Mouse (Mus musculus): ENCODE measurements around the gene Pdzd2. TPM values are rescaled to one million over a fixed set of nuclear protein-coding genes. Genes with fewer than 3 reads are reported as not detected.

Gene Pdzd2
- polyA plus RNA-seq, 1 experiment = 17.6 TPM

DNA sequence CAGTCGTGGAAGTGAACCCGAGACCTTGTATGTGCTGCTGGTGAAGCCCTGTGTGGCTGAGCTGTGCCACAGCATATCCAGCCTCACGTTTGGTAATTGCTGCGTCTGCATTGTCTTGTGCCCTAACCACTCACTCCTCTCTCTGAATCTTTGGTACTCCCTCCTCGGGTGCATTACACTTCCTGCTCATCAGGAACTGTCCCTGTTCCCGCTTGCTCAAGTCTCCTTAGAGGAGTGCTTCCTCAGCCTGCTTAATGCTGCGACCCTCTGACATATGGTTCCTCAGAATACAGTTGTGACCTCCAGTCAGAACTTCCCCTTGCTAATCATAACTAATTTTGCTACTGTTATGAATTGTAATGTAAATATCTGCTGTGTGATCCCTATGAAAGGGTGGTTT is 383.8 kb downstream of the Pdzd2 start:
- no peak for DNase-seq (ENCODE audit: low read depth)

DNA sequence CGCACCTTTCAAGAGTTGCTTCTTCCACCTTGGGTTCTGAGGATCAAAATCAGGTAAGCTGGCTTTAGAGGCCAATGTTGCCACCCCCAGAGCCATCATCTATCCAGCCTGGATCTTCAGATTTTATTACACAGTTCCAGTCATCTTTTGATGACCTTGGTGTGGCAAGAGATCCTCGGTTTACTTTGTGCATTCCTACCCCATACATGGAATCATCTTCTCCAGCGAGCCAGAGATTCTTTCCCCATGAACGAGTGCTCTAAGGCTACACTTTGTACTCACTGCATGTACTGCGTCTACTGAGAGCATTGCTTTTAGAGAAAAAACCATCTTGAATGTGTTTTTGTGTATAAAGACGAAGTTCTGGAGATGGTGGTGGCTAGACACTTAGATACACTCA is 384.5 kb downstream of the Pdzd2 start:
- no peak for DNase-seq (ENCODE audit: low read depth)

GRCm38 (mm10) chr15:12354281-12354810 is 385.4 kb downstream of the Pdzd2 start:
- DNase-seq (ENCODE audit: low read depth) = no peak

GRCm38 (mm10) chr15:12351470-12351869 is 388.3 kb downstream of the Pdzd2 start:
- no peak for DNase-seq (ENCODE audit: low read depth)

GRCm38 (mm10) chr15:12349840-12350239 is 389.9 kb downstream of the Pdzd2 start:
- no peak for DNase-seq (ENCODE audit: low read depth)

DNA sequence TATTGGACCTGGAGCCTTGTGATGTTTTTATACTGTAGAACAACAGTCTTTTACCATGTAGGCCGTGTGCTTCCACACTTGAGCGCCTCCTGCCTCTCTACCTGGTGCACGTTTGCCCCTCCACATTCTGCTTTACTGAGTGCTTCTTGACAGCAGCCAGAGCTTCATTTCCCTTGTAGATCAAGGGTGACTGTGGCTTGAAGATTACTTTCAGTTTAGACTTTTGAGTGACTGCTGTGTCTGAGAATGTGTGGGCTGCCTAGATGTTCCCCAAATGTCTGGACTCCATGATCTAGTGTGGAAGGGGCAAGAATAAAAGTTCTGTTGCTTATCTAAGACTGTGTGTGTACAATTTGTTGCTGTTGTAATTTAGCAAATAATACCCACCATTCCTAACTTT is 390.8 kb downstream of the Pdzd2 start:
- no peak for DNase-seq (ENCODE audit: low read depth)

DNA sequence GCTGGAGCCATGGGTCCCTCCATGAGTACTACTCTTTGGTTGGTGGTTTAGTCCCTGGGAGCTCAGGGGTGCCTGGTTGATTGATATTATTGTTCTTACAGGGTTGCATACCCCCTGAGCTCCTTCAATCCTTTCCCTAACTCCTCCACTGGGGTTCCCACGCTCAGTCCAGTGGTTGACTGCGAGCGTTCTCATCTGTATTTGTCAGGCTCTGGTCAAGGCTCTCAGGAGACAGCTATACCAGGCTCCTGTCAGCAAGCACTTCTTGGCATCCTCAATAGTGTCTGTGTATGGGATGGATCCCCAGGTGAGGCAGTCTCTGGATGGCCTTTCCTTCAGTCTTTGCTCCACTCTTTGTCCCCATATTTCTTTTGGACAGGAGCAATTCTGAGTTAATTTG is 392.8 kb downstream of the Pdzd2 start:
- DNase-seq (ENCODE audit: low read depth) = no peak

- no peak for DNase-seq (ENCODE audit: low read depth)
Measured at GRCm38 (mm10) chr15:12341401-12341758, 398.3 kb downstream of the Pdzd2 start.

GRCm38 (mm10) chr15:12340536-12341400 is 399.0 kb downstream of the Pdzd2 start:
- no peak for DNase-seq (ENCODE audit: low read depth)

DNA sequence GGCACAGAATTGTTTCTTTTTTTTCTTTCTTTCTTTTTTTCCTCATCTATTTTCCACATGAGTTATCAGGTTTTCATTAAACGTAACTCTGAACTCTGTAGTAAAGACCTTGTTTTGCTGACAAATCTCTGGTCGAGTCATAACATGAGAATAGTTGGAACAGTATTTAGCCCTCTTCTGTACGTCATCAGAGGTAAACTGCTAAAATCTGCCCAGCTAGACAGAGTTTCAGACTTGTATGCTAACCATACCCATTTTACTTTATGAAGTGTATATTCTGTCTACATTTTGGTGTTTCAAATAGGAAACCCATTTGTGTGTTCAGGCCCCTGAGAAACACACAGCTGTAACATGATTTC is 402.0 kb downstream of the Pdzd2 start:
- DNase-seq (ENCODE audit: low read depth) = no peak

GRCm38 (mm10) chr15:12337030-12337778 is 402.5 kb downstream of the Pdzd2 start:
- no peak for DNase-seq (ENCODE audit: low read depth)

DNA sequence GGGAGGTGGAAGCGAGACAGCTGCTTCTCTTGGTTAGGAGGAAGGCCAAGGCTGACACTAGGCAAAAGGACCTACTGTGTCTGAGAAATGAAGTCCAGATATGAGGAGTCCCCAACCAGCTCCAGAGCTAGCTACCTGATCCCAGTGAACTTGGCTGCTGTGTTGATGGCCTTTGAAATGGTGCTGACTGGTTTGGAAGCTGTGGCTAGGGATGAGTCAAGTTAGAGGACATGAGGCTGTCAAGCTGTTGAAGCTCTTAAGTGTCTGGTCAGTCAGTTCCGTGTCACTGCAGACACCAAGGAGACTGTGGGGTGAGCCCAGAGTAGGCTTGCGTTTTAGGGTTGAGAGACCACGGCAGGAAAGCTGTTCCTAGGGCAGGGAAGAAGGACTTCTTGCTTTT is 405.3 kb downstream of the Pdzd2 start:
- no peak for DNase-seq (ENCODE audit: low read depth)

GRCm38 (mm10) chr15:12331300-12331699 is 408.4 kb downstream of the Pdzd2 start:
- DNase-seq (ENCODE audit: low read depth) = no peak

DNA sequence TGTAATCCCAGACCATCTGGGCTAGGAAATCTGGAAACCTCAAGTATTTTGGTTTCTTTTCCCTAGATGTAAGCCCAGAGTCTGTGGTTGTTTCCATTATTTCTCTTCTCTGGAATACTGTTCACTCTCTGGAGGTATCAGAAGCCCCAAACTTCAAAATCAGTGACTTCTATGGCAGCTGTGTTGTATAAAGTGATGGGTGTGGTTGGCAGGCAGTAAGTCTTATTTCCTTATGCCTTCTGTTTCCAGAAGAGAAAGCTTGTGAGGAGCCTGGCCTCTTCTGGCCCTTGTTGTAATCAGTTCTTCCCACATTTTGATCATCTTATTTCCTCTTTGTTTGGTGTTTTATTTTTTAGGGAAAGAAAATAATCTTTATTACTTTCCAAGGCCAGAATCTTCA is 408.8 kb downstream of the Pdzd2 start:
- DNase-seq (ENCODE audit: low read depth) = no peak

DNA sequence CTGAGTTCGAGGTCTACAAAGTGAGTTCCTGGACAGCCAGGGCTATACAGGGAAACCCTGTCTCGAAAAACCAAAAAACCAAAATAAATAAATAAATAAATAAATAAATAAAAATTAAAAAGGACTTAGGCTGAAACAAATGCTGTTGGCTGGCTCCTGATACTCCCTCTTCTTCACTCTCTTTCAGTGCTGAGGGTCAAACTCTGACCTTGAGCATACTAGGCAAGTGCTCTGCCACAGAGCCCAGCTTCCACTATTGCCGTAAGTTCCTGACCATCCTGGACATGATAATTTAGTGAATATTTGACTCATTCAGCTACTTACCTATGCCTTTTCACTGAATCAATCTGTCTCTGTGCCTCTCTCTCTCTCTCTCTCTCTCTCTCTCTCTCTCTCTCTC is 409.3 kb downstream of the Pdzd2 start:
- DNase-seq (ENCODE audit: low read depth) = no peak

- DNase-seq (ENCODE audit: low read depth) = no peak
Measured at GRCm38 (mm10) chr15:12324326-12324725, 415.4 kb downstream of the Pdzd2 start.

DNA sequence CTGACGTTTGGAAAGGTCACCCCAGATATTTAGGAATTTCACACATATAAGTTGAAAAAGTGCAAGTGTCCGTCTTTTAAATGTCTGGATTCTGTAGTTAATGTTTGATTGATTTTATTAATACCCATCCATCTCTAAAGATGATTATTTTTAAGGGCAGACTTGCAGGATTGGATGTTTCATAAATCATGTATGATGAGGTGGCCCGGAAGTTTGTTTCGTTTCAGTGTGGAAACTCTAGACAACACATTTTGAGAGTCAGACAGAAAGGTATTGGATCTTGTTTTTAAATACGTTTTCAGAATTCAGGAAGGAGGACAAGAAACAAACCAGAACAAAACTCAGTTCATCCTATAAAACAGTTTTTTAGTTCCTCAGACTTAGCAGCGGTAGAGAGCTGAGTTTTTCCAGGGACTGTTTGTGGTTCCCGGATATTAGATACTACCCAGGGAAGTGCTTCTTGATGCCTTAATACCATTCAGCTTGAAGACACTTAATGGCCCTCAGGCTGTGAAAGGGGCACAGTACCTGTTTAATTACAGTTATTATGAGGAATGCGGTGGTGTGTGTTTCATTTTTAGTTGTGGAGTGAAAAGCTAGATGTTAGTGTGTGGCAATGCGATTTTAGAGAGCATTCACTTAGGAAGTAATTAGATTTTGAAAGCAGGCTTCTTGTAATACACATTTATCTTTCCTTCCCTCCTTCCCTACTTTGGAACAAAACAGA is 416.9 kb downstream of the Pdzd2 start:
- DNase-seq (ENCODE audit: low read depth) = no peak

GRCm38 (mm10) chr15:12321788-12322621 is 417.7 kb downstream of the Pdzd2 start, which contains the start of gene 1810049J17Rik:
Gene 1810049J17Rik (minus strand): TSS chr15:12321899.
- no peak for DNase-seq (ENCODE audit: low read depth)

DNA sequence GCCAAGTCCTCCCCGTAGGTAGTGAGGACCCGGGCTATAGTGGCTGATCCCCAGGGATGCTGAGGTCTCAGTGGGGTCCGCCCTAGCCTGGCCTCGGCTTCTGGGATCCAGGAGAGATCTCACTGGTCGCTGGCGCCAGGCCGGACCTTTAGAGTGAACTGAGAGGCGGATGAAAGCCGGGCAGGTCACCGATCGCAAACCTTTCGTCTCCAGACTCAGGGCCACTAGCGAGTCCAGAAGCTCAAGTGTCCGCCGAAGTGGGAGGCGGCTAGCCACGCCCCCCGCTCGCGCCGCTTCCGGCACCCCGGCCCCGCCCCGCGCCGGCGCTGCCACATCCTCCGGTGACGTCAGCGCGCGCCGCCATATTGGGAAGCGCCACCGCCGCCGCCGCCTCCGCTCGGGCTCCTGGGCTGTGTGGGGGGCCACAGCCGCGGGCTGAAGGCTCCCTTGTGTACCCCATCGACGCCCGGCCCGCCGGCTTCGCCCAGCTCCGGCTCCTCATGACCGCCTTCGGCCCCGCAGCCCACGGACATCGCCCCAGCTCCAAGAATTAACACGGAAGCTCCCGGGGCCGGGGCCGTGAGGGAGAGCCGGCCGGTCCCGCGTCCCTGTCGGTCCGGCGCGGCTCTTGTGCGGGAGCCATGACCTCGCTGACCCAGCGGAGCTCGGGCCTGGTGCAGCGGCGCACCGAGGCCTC is 418.5 kb downstream of the Pdzd2 start, which contains the start of gene Golph3:
Golph3 (plus strand) TSS at position 360 of the 697 bp plus-strand sequence.
- DNase-seq (ENCODE audit: low read depth) = no peak

GRCm38 (mm10) chr15:12320441-12321090 is 419.2 kb downstream of the Pdzd2 start:
- peak; percentile 37 for DNase-seq (ENCODE audit: low read depth)

Data from gonadal fat pad, adult 2 months (tissue).